Mouse (Mus musculus) forebrain, embryonic 14.5 days (tissue): ENCODE results near the gene Rfx8. TPM values are rescaled to one million over a fixed set of nuclear protein-coding genes. Genes with fewer than 3 reads are reported as not detected.
A peak's percentile ranks its signal among the peaks of the same experiment; 100 is the strongest.

Experiments
- ATAC-seq: fragments of 200-750 bp; cut with Nextera tagmentation; 2 replicates; pipeline ENCODE4 v1.8.0; 2017; ENCODE audit warnings: mild to moderate bottlenecking, moderate library complexity
- DNase-seq: peaks from one replicate; pipeline ENCODE4 v3.0.0-alpha.2; 2015; ENCODE audit warnings: low spot score
- H3K27ac ChIP-seq: fragments of 300-500 bp; sonication (generic); 2 replicates; pipeline ENCODE4 v1.5.1; 2014; ENCODE audit warnings: low read depth, mild to moderate bottlenecking, control low read depth, low read length, moderate library complexity
- H3K27me3 ChIP-seq: fragments of 300-500 bp; sonication (generic); replicated peaks from 2 replicates; pipeline ENCODE4 v1.6.1; 2014; ENCODE audit warnings: low read length, control low read depth, mixed read lengths; ENCODE audit not compliant: control insufficient read depth, insufficient read depth
- H3K36me3 ChIP-seq: fragments of 300-500 bp; sonication (generic); 2 replicates; pipeline ENCODE4 v1.6.1; 2014; ENCODE audit warnings: low read length, control low read depth; ENCODE audit not compliant: control insufficient read depth, insufficient read depth
- H3K4me1 ChIP-seq: fragments of 300-500 bp; sonication (generic); 2 replicates; pipeline ENCODE4 v1.6.1; 2014; ENCODE audit warnings: antibody characterized with exemption, low read length, control low read depth; ENCODE audit not compliant: control insufficient read depth, insufficient read depth
- H3K4me2 ChIP-seq: fragments of 300-500 bp; sonication (generic); 2 replicates; pipeline ENCODE4 v1.6.1; 2014; ENCODE audit warnings: mild to moderate bottlenecking, control low read depth, low read length
- H3K4me3 ChIP-seq: fragments of 300-500 bp; sonication (generic); 2 replicates; pipeline ENCODE4 v1.5.1; 2014; ENCODE audit warnings: low read depth, low read length, control low read depth
- H3K9ac ChIP-seq: fragments of 300-500 bp; sonication (generic); 2 replicates; pipeline ENCODE4 v1.6.1; 2014; ENCODE audit warnings: mild to moderate bottlenecking, low read length, control low read depth, moderate library complexity
- H3K9me3 ChIP-seq: fragments of 300-500 bp; sonication (generic); replicated peaks from 2 replicates; pipeline ENCODE4 v1.6.1; 2016; ENCODE audit warnings: low read length, control low read depth, mixed read lengths; ENCODE audit not compliant: control insufficient read depth
- WGBS: fragments of 180-500 bp; shearing (Covaris S2); extraction: QIAGEN DNeasy Blood & Tissue Kit; methylation state at CpG from one replicate; pipeline ENCODE4 v1.1.7; 2014; 5-methylcytosine and 5-hydroxymethylcytosine counted together
- polyA plus RNA-seq: library from polyadenylated mRNA; unstranded; fragments of >200 nt; fragmentation: Nextera tagmentation; extraction: Ambion mirVana; gene quantifications from 2 replicates; pipeline ENCODE4 v1.2.1, GENCODE M21; 2014

Gene Rfx8
- polyA plus RNA-seq, 1 experiment from 2014 or later: 0.19 TPM

GRCm38 (mm10) chr1:39740002-39740401, 19.2 kb upstream of the Rfx8 start:
- Histone ChIP-seq H3K36me3 (no peaks in the 10 kb centered on the region), H3K9me3 (no peaks in the 10 kb centered on the region), H3K9ac (no peak overlapping the region), H3K4me2 (no peak overlapping the region), H3K4me1 (no peaks in the 10 kb centered on the region), H3K27me3 (no peaks in the 10 kb centered on the region), H3K27ac (no peak overlapping the region), H3K4me3 (no peak overlapping the region)
- DNase-seq (no peak), ATAC-seq (no peak)
- WGBS: 78% methylated on average over 4 of the region's 4 CpGs

GRCm38 (mm10) chr1:39735927-39736604, 15.3 kb upstream of the Rfx8 start:
- Histone ChIP-seq H3K27ac (0 out of 2 replicates have a peak overlapping the region, but pooled peaks have one; percentile 33), H3K4me1 (peaks cover 6% of the 10 kb centered on the region; the same call in 1 of the 2 replicates), H3K27me3 (no peaks in the 10 kb centered on the region), H3K4me3 (no peak overlapping the region), H3K36me3 (no peaks in the 10 kb centered on the region), H3K9me3 (no peaks in the 10 kb centered on the region), H3K4me2 (no peak overlapping the region), H3K9ac (no peak overlapping the region)
- no peak for DNase-seq
- 44% methylated on average over 8 of the region's 8 CpGs for WGBS
- ATAC-seq: no peak

- no peak overlapping the region; the same call in 1 of the 2 replicates for H3K27ac ChIP-seq
- H3K9me3 ChIP-seq: no peaks in the 10 kb centered on the region
- H3K36me3 ChIP-seq: no peaks in the 10 kb centered on the region
- H3K9ac ChIP-seq: no peak overlapping the region
- H3K4me2 ChIP-seq: no peak overlapping the region
- H3K4me3 ChIP-seq: no peak overlapping the region
- DNase-seq: no peak
- peaks cover 9% of the 10 kb centered on the region; the same call in 1 of the 2 replicates for H3K4me1 ChIP-seq
- WGBS: 76% methylated on average over 2 of the region's 2 CpGs
- H3K27me3 ChIP-seq: no peaks in the 10 kb centered on the region
- ATAC-seq: no peak
Measured at GRCm38 (mm10) chr1:39735493-39735892, 14.7 kb upstream of the Rfx8 start.

GRCm38 (mm10) chr1:39734881-39735280, 14.1 kb upstream of the Rfx8 start:
- no peak overlapping the region for H3K27ac ChIP-seq
- 0 out of 2 replicates have a peak, but pooled peaks cover 1% of the 10 kb centered on the region for H3K27me3 ChIP-seq
- no peak for DNase-seq
- H3K9ac ChIP-seq: no peak overlapping the region
- WGBS: 91% methylated on average over 6 of the region's 6 CpGs
- no peaks in the 10 kb centered on the region for H3K9me3 ChIP-seq
- peaks cover 9% of the 10 kb centered on the region; the same call in 1 of the 2 replicates for H3K4me1 ChIP-seq
- H3K36me3 ChIP-seq: no peaks in the 10 kb centered on the region
- no peak overlapping the region for H3K4me2 ChIP-seq
- ATAC-seq: no peak
- no peak overlapping the region for H3K4me3 ChIP-seq

- no peak for ATAC-seq
- no peaks in the 10 kb centered on the region for H3K36me3 ChIP-seq
- 94% methylated on average over 13 of the region's 13 CpGs for WGBS
- no peaks in the 10 kb centered on the region for H3K9me3 ChIP-seq
- H3K27ac ChIP-seq: no peak overlapping the region
- no peak overlapping the region for H3K9ac ChIP-seq
- peaks cover 9% of the 10 kb centered on the region; the same call in 1 of the 2 replicates for H3K4me1 ChIP-seq
- no peak overlapping the region for H3K4me2 ChIP-seq
- no peak for DNase-seq
- H3K4me3 ChIP-seq: no peak overlapping the region
- 0 out of 2 replicates have a peak, but pooled peaks cover 6% of the 10 kb centered on the region for H3K27me3 ChIP-seq
Measured at GRCm38 (mm10) chr1:39734311-39734710, 13.5 kb upstream of the Rfx8 start.

GRCm38 (mm10) chr1:39733876-39734275, 13.1 kb upstream of the Rfx8 start:
- Histone ChIP-seq H3K27ac (no peak overlapping the region), H3K4me3 (no peak overlapping the region), H3K27me3 (0 out of 2 replicates have a peak, but pooled peaks cover 6% of the 10 kb centered on the region), H3K4me1 (peaks cover 9% of the 10 kb centered on the region; the same call in 1 of the 2 replicates), H3K36me3 (no peaks in the 10 kb centered on the region), H3K9ac (no peak overlapping the region), H3K9me3 (no peaks in the 10 kb centered on the region), H3K4me2 (no peak overlapping the region)
- DNase-seq (no peak), ATAC-seq (no peak)
- 94% methylated on average over 10 of the region's 10 CpGs for WGBS

- Histone ChIP-seq H3K4me1 (peaks cover 9% of the 10 kb centered on the region; the same call in 1 of the 2 replicates), H3K4me3 (no peak overlapping the region), H3K9ac (no peak overlapping the region), H3K36me3 (no peaks in the 10 kb centered on the region), H3K4me2 (no peak overlapping the region), H3K27me3 (0 out of 2 replicates have a peak, but pooled peaks cover 6% of the 10 kb centered on the region), H3K27ac (no peak overlapping the region), H3K9me3 (no peaks in the 10 kb centered on the region)
- WGBS: 67% methylated on average over 10 of the region's 10 CpGs
- DNase-seq (no peak), ATAC-seq (no peak)
Measured at GRCm38 (mm10) chr1:39732081-39732480, 11.3 kb upstream of the Rfx8 start.

- Histone ChIP-seq H3K27me3 (0 out of 2 replicates have a peak, but pooled peaks cover 6% of the 10 kb centered on the region), H3K4me2 (no peak overlapping the region), H3K36me3 (no peaks in the 10 kb centered on the region), H3K4me3 (no peak overlapping the region), H3K9ac (no peak overlapping the region), H3K27ac (no peak overlapping the region), H3K4me1 (peaks cover 9% of the 10 kb centered on the region; the same call in 1 of the 2 replicates), H3K9me3 (no peaks in the 10 kb centered on the region)
- ATAC-seq (no peak), DNase-seq (no peak)
- WGBS: 30% methylated on average over 9 of the region's 9 CpGs
Measured at GRCm38 (mm10) chr1:39731543-39731942, 10.7 kb upstream of the Rfx8 start.

GRCm38 (mm10) chr1:39730868-39731267, 10.1 kb upstream of the Rfx8 start:
- ATAC-seq (peak; percentile 34; the same call in 1 of the 2 replicates), DNase-seq (peak; percentile 41)
- 5% methylated on average over 5 of the region's 5 CpGs for WGBS
- Histone ChIP-seq H3K27me3 (0 out of 2 replicates have a peak, but pooled peaks cover 6% of the 10 kb centered on the region), H3K9me3 (no peaks in the 10 kb centered on the region), H3K27ac (no peak overlapping the region), H3K4me1 (peaks cover 9% of the 10 kb centered on the region; the same call in 1 of the 2 replicates), H3K4me2 (no peak overlapping the region), H3K9ac (no peak overlapping the region), H3K36me3 (no peaks in the 10 kb centered on the region), H3K4me3 (no peak overlapping the region)
